Mouse (Mus musculus) cerebellum, adult 11-12 months (tissue): ENCODE results near the gene Bdh2.
A peak's percentile ranks its signal among the peaks of the same experiment; 100 is the strongest.

Experiments
- DNase-seq: peaks from one replicate; pipeline ENCODE4 v3.0.0; 2022

Gene Bdh2

DNA sequence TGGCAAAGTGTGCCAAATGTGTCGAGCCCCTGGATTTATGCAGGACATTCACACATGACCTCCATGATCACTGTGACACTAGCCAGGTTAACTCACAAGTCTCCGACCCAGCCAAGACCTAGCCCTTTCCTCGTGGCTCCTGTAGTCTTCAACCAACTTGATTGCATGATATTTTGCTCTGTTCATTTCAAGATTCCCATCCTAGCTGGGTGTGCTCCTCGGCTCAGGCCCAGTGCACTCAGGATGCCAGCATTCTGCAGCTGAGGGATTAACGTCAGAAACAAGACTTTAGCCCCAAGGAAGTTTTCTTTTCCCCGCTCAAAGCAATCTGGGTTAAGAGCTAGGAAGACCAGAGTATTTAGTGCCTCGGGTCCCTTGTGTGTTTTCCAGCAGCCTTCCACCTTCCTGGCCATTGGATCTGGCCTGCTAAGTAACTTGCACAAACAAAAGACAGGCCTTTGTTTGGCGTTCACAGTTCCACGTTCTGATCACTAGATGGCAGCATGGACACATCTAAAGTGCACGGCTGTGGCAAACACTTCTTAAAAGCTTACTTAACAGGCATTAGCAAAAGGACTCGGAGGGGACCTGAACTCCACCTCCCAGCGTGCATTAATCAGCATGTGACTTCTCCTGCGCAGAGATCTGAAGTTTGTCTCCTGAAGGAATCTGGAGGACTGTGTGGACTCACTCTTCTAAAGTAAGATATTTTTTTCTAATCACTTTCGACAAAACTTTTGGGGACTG is at the start of gene Bdh2:
Bdh2 (plus strand) TSS at position 553 of the 747 bp plus-strand sequence.
- peak; percentile 42 for DNase-seq

DNA sequence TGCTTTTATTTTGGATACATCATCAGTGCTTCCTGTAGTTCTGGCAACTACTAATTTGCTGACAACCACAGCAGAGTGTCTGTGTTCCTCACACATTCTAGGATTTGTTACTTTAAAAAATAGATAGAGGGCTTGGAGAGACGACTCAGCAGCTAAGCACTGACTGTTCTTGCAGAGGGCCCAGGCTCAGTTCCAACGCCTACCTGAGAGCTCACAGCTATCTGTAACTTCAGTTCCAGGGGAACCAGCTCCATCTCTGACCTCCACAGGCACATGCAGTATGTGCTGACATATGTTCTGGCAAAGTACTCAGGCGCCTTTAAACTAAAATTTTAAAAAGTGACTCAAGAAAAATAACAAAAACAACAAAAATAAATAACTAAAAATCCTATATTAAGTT is 49.0 kb upstream of the Bdh2 start:
- DNase-seq = no peak

DNA sequence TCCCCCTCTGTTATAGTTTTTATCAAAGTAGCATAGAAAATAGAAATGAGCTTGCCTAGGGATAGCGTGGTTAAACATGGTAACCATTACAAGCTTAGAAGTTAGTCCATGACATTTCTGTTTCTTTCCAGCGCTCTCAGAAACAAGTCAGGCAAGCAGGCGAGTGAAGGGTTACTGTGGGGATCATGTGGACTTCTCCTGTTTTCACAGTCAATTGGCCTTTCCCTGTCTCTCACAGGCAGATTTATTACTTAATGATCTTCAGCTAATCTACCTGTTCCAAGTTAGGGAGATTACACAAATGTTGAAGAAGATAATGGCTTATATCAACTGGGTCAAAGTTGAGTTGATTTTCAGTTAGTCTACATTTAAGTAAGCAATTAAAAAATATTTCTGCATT is 48.6 kb upstream of the Bdh2 start:
- DNase-seq = no peak

DNA sequence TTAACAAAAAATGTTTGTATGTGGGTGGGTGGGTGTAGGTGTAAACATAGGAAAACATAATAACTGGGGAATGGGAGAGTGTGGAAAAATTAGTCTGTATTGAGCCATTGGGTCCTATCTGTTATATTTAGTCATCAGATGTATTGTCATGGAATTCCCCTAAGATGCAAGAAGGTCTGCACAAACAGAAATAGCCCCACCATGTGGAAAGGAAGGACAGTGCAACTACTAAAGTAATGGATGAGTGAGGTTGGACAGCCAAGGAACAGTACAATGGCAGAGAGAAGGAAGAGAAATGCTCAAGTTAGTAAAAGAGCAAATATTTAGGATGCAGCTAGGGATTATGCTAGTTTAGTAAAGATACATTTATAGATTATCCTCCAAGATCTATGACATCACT is 35.3 kb upstream of the Bdh2 start:
- DNase-seq = no peak

DNA sequence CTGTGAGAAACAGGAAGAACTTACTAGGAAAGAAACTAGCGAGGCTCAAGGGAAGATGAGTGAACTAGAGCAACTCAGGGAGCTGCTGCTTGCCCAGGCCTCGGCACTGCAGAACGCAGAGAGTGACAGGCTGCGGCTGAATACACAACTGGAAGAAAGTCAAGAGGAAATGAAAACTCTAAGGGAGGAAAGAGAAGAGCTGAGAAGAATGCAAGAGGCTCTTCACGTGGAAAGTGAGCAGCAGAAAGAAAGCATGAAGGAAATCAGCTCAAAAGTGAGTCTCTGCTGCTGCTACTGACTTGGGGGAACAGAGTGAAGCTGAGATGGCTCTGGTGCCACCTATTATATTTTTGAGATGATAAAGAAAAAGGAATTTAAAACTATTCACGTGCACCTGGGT is 34.2 kb upstream of the Bdh2 start:
- DNase-seq = no peak

DNA sequence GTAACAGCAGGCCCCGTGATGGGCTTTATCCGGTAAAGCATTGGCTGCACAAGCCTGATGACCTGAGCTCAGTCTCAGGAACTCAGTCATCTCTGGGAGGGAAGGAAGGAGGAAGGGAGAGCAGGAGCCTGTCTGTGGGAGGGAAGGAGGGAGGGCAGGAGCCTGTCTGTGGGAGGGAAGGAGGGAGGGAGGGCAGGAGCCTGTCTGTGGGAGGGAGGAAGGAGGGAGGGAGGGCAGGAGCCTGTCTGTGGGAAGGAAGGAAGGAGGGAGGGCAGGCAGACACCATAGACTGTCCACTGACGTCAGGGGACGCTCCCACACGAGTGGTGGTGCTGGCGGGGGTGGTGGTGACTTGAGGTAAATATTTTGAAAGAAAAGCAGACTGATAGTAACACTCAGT is 31.9 kb upstream of the Bdh2 start:
- no peak for DNase-seq

DNA sequence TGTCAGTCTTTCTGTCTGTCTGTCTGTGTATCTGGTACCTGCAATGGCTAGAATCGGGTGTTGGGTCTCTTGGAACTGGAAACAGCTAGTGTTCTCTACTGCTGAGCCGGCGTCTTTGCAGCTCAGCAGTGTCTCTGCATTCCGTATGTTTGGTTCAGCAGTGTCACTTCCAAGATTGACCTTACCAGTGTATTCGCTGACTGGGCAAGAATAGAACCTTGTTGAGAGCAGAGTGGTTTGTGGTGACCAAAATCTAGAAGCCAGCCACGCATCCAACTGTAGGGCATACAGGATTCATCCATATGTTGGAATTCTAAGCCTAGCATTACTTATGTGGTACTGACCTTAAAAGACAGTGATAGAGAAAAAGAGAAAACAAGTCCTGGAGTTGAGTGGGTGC is 29.2 kb upstream of the Bdh2 start:
- DNase-seq = no peak

DNA sequence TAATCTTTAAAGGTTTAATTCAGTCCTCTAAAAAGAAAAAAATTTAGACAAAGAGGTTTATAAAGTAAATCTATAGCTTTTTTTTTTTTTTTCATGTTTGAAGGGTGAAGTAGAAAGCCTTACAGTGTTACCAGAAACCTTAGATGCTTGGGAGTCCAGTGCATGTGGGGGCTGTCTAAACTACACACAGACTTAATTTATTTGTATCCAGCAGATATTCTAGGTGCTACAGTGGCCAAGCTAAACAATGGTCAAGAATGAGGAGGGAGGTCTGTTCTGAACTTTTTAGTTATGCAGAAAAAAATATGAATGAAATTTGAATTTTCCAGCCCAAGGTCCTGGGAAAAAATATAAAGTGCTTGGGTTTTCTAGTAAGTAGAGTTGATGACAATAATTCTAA is 26.2 kb upstream of the Bdh2 start:
- no peak for DNase-seq

DNA sequence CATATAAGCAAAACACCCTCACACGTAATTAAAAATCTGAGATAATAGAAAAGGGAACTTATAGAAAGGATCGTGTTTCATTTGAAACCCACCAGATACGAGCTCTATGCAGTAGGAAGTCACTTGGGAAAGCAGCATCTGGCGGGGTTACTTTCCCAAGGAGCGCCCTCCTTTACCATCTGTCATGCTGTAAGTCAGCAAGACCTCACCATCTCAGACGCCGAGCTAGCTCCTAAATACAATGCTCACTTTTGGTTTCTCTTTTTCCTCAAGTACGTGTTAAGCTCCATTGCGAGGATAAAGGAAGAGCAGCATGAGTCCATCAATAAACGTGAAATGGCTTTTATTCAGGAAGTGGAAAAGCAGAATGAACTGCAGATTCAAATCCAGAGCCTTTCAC is 22.1 kb upstream of the Bdh2 start:
- DNase-seq = no peak

DNA sequence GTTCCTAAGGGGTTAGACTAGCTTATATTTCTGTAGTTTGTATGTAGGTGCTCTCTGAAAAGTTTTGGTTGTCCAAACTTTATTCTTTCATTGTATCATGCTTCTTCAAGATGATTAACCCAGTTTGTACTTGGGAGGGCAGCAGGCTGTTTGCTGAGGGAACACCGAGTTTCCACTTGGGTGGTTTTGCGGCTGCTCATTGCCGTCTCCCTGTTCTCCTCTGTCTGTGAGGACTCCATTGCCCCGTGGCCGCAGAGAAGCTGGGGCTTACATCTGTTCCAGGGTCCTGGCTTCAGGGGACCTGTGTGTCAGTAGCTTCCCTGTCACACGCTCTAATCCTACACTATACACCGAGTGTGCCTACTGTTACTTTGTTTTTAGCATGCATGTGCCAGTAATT is 20.8 kb upstream of the Bdh2 start:
- no peak for DNase-seq

DNA sequence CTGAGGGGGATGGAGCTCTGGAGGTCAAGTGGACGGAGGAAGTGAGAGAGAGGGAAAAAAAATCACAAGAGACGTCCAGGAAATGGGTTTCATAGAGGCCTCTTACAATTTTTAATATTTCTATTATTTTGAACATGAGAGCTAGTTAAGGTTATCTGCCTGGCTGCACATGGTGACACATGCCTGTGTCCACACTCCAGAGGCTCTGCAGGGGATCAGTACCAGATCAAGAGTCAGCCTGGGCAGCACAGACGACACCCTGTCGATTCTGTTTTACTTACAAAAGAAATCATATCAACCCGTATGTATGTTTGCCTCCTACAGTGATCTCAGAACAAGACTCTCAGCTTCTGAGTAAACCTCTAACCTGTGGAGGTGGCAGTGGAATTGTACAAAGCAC is 12.4 kb upstream of the Bdh2 start:
- no peak for DNase-seq

DNA sequence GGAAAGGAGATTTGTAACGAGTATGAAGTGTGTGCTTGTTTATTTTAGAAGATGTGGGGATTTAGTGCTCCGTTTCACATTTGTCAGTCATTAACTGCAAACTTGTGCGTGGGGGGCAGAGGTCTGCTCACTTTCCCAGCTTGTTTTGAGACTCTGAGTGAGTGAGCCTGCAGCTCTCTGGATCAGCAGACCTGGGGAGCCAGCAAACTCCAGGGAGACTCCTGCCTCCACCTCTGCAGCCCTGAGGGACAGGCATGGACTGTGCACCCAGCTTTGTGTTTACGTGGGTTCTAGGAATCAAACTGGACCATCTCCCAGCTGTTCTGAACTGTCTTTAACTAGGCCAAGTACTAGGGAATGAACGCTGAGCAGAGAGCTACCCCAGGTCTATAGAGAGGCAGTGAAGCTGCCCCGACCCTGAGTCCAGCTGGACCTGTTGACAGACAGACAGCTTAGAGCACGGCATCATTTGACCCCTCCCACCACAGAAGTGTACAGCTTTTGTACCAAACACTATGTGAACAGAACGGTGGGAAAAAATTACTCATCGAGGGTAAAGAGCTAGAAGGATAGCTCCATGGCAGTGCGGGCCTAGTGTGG is 11.5 kb upstream of the Bdh2 start:
- no peak for DNase-seq

DNA sequence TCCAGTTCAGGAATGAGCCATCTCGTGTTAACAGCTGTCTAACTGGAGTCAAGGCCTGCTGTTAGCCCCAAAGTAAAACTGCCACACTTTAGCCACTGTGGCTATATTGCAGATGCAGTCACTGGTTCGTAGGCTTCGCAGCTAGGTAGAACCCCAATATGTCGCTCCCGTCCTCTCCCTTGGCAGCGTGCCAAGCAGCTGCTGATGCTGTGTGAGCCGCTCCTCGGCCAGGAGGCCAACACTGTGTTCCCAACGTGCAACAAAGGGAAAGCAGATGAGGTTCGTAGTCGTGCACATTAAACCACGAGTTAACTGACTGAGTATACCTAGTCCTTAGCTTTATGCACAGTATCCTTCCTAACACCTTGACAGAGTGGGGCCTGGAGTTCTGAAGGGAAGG is 8.4 kb upstream of the Bdh2 start:
- no peak for DNase-seq

DNA sequence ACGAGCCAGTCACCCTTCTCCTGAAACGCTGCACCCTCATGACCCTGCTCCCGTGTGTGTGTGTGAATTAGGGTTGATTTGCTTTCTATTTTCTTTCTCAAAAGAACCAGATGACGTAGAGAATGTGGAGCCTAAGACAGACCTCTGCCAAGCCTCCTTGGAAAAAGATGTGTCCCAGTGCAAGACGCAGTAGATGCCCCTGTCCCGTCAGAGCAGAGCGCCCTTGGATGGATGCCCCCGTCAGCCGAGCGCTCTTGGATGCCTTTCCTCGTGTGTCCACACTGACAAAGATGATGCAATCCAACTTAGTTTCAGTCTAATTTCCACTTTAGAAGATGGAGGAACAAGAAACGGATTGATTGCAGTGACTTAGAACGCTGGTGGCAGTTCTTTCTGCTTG is 8.0 kb upstream of the Bdh2 start:
- DNase-seq = no peak

DNA sequence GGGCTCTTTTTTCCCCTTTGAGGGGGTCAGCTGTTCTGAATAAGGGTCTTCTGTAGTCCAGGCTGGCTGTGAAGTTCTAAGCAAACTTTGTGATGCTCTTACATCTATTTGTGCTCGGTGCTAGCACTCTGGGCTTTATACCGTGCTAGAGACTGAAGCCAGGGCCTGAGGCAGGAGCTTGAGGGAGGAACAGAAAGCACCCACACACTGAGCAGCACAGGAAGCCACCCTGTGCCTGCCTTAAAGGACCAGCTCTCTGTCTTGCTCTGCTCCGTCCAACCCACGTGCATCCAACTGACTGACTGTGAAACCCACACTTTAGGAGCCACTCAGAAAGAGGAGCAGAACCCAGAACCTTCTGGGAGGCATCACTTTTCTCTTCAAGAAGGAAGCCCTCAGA is 861 bp upstream of the Bdh2 start:
- no peak for DNase-seq

DNA sequence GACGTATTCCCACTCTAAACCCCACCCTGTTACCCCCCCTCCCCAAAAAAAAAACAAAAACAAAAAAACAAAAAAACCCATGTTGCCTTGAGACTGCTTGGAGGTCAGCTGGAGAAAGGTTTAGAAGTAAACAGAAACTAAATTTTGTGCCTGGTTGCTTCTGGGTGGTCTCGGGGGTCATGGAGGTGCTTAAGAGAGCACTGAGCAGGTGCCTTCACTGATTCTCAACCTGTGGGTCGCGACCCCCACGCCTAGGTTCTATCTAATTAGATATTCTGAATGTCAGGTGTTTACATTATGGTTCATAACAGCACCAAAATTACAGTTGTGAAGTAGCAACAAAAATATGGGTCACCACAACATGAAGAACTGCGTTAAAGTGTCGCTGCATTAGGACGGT is 680 bp downstream of the Bdh2 start:
- DNase-seq = no peak

DNA sequence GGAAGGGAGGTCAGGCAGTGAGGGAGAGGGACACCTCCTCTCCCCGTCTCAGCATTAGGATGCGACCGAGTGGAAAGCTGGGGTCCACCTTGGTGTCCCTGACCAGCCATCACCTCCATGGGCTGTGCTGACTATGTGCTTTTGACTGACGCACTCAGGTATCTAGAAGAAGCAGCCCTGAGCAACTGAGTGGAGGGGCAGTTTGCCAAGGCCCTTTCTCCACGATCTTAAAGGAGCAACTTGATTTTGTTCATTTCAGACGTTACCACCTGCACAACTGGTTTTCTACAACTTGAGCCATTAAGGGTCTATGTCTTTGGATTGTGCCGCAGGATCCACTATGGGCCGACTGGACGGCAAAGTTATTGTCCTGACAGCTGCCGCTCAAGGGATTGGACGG is 4.2 kb downstream of the Bdh2 start:
- DNase-seq = no peak

DNA sequence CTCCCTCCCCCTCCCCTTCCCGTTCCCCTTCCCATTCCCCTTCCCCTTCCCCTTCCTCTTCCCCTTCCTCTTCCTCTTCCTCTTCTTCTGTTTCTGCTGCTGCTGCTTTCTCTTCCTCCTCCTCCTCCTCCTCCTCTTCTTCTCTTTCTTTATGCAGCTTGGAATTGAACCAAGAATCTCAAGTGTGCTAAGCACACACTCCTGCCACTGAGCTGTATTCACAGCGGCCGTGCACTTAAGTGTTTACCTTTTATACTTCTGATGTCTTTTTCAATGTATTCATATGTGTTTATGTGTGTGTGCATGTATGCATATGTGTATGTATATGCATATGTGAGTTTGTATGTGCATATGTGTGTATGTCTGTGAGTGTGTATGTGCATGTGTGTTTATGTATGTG is 4.8 kb downstream of the Bdh2 start:
- no peak for DNase-seq

DNA sequence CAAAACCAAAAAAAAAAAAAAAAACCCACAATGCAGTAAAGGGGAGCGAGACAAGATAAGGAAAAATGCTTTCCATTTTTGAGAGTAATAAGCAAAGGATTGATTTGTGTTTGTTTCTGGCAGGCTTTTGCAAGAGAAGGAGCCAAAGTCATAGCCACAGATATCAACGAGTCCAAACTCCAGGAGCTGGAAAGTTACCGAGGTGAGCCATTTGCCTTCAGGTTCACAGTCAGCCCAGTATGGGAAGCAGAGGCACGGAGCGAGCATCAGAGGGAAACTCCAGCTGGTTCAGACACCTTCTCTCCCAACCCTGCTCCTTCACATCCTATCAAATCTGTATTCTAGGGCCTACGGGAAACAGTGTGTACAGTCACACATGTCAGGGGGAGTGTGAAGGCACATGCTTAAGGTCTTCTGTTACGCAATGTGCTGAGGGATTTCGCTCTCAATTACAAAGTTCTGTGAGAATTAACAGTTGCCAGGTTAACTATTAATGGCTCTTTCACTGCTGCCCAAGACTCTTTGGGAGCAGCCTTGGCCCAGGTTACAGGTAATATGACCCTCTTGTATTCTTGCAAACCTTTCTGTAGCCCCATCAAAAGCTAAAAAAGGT is 7.2 kb downstream of the Bdh2 start:
- DNase-seq = no peak

DNA sequence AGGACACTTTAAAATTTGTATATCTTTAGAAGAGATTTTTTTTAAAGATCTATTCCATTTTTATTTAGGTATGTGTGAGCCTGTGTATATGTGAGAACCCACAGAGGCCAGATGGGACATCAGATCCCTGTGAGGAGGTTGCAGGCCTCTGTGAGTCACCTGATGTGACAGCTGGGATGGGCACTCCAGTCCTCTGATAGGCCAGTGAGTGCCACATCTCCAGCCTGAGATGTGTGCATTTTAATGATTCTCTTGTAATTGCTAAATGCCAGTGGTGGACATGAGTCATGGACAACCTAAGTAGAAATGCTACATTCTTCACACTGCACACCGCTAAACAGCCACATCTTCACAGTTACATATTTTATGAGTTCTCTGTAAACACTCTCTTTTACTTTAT is 8.1 kb downstream of the Bdh2 start:
- no peak for DNase-seq

DNA sequence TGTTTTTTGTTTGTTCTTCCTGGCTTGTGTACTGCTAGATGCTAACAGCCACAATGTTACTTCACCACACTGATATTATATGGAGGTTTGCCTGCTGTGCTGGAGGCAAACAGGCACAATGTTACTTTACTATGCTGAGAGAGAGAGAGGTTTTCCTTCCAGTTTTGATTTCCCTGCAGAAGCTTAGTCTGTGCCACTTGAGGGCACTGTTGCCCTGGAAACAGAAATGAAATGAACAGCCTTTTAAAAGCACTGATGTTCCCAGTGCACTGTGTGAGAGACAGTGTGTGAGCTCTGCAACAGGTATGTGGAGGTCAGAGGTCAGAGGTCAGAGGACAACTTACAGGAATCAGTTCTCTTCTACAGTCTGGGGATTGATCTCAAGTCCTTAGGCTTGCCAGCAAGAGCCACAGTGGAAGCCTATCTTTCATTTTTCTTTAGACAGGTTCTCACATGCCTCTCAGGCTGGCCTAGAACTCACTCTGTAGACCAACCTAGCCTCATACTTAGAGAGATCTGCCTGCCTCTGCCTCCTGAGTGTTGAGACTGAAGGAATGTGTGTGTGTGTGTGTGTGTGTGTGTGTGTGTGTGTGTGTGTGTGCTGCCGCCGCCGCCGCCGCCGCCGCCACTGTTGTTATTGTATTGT is 9.4 kb downstream of the Bdh2 start:
- DNase-seq = peak; percentile 6

DNA sequence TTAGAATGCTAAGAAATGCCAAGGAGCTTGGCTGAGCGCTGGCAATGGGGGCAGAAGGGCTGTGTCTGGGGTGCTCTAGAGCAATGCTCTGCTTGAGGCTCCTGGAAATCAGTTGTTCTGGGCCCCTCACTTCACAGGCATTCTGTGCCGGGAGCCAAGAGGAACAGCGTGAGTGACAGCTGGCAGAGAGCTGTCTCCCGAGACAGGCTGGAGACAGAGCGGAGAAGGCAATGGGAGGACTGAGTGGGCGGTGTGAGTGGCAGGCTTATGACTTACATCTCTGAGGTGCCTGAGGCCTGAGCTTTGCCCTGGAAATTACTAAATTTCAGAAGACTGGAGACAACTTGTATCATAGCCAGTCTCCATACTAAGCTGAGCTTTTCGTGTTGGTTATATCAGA is 12.7 kb downstream of the Bdh2 start:
- no peak for DNase-seq

DNA sequence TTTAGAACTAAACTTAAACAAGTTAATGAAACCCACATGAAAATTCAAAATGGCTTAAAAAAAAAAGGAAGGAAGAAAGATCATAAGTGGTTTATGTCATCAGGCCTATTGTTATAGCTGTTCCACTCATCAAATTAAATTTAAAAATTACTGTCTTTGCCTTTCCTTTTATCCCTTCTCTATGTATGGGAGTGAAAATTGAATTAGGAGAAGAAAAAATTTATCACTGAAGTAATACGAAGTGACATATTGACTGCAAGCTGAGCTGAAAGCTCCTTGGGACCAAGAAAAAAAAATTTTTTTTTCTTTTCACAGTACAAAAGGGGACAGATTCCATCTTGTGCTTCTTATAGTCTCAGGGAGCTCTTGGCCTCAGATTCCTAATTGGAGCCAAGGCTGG is 14.5 kb downstream of the Bdh2 start:
- no peak for DNase-seq

DNA sequence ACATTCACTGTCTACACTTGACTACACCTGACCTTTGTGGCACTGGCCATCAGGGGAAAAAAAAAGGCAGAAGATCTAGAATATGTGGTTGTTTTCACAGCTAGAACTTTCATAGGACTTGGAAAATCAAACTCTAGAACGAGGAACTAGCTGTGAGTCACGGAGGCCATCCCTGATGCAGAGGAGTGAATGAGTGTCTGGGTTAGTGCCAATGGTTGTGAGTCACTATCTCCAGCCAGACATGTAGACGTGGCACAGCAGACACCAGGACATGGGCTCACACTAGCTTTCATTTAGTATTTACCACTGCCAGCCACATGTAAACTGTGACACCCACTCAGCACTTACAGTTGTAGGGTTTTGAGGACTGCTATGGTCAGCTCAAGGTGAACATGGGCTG is 17.5 kb downstream of the Bdh2 start:
- no peak for DNase-seq
